Mouse (Mus musculus) intestine, postnatal 0 days (tissue): ENCODE results near the gene Elmsan1. TPM values are rescaled to one million over a fixed set of nuclear protein-coding genes. Genes with fewer than 3 reads are reported as not detected.

Experiments used
- ATAC-seq: fragments of 200-750 bp; cut with Nextera tagmentation; 2 replicates; pipeline ENCODE4 v1.8.0; 2017; ENCODE audit warnings: mild to moderate bottlenecking, moderate TSS enrichment, moderate library complexity
- H3K27ac ChIP-seq: fragments of 300-500 bp; sonication (generic); 2 replicates; pipeline ENCODE4 v1.5.1; 2014; ENCODE audit warnings: mild to moderate bottlenecking, low read depth, low read length, moderate library complexity
- H3K27me3 ChIP-seq: fragments of 300-500 bp; sonication (generic); replicated peaks from 2 replicates; pipeline ENCODE4 v1.6.1; 2014; ENCODE audit warnings: low read length, mixed read lengths; ENCODE audit not compliant: control insufficient read depth, insufficient read depth
- H3K36me3 ChIP-seq: fragments of 300-500 bp; sonication (generic); 2 replicates; pipeline ENCODE4 v1.6.1; 2014; ENCODE audit warnings: mild to moderate bottlenecking, moderate library complexity; ENCODE audit not compliant: control insufficient read depth, insufficient read depth
- H3K4me1 ChIP-seq: fragments of 300-500 bp; sonication (generic); replicated peaks from 2 replicates; pipeline ENCODE4 v1.6.1; 2014; ENCODE audit warnings: antibody characterized with exemption, low read length, mixed read lengths; ENCODE audit not compliant: control insufficient read depth, insufficient read depth
- H3K4me2 ChIP-seq: fragments of 300-500 bp; sonication (generic); replicated peaks from 2 replicates; pipeline ENCODE4 v1.6.1; 2014; ENCODE audit warnings: low read depth, mild to moderate bottlenecking, moderate library complexity
- H3K4me3 ChIP-seq: fragments of 300-500 bp; sonication (generic); 2 replicates; pipeline ENCODE4 v1.5.1; 2014; ENCODE audit warnings: low read depth, low read length
- H3K9ac ChIP-seq: fragments of 300-500 bp; sonication (generic); 2 replicates; pipeline ENCODE4 v1.6.1; 2014; ENCODE audit warnings: mild to moderate bottlenecking, low read depth, low read length
- H3K9me3 ChIP-seq: fragments of 300-500 bp; sonication (generic); 2 replicates; pipeline ENCODE4 v1.6.1; 2016; ENCODE audit warnings: mixed run types; ENCODE audit not compliant: control insufficient read depth
- CTCF ChIP-seq: sonication (generic); IDR thresholded peaks from 2 replicates; pipeline ENCODE4 v1.5.1; 2016; ENCODE audit warnings: low read depth, mild to moderate bottlenecking, control low read depth, antibody characterized with exemption, moderate library complexity
- WGBS: fragments of 180-500 bp; shearing (Covaris S2); extraction: QIAGEN DNeasy Blood & Tissue Kit; methylation state at CpG from one replicate; pipeline ENCODE4 v1.1.7; 2014; 5-methylcytosine and 5-hydroxymethylcytosine counted together
- polyA plus RNA-seq: library from polyadenylated mRNA; unstranded; fragments of >200 nt; fragmentation: Nextera tagmentation; extraction: Ambion mirVana; gene quantifications from 2 replicates; pipeline ENCODE4 v1.2.1, GENCODE M21; 2015

The Elmsan1 gene
- polyA plus RNA-seq, 1 experiment from 2014 or later = 4.9 TPM

- no peak overlapping the region for H3K4me3 ChIP-seq
- no peak for ATAC-seq
Measured at GRCm38 (mm10) chr12:84187752-84188601, 30.7 kb downstream of the Elmsan1 start.

GRCm38 (mm10) chr12:84186950-84187349, 31.7 kb downstream of the Elmsan1 start:
- H3K4me3 ChIP-seq = no peak overlapping the region
- no peaks in the 10 kb centered on the region for H3K27me3 ChIP-seq
- no peak overlapping the region for H3K4me2 ChIP-seq
- H3K9me3 ChIP-seq = no peaks in the 10 kb centered on the region
- peaks cover 6% of the 10 kb centered on the region; the same call in 1 of the 2 replicates for H3K36me3 ChIP-seq
- no peak overlapping the region for H3K27ac ChIP-seq
- H3K9ac ChIP-seq = no peak overlapping the region
- peaks cover 32% of the 10 kb centered on the region for H3K4me1 ChIP-seq
- no peak for TF ChIP-seq CTCF
- 66% methylated on average over 5 of the region's 5 CpGs for WGBS
- no peak for ATAC-seq

More at GRCm38 (mm10) chr12:84187752-84188601, 30.7 kb downstream of the Elmsan1 start:
- H3K4me1 ChIP-seq = peaks cover 38% of the 10 kb centered on the region
- no peaks in the 10 kb centered on the region for H3K27me3 ChIP-seq
- peaks cover 6% of the 10 kb centered on the region; the same call in 1 of the 2 replicates for H3K36me3 ChIP-seq
- no peaks in the 10 kb centered on the region for H3K9me3 ChIP-seq
- WGBS = 60% methylated on average over 15 of the region's 15 CpGs
- H3K27ac ChIP-seq = peak overlapping the region; percentile 50; the same call in 1 of the 2 replicates
- H3K4me2 ChIP-seq = no peak overlapping the region
- TF ChIP-seq CTCF = no peak
- H3K9ac ChIP-seq = no peak overlapping the region

- H3K9ac ChIP-seq = no peak overlapping the region
- no peak for TF ChIP-seq CTCF
- H3K4me2 ChIP-seq = no peak overlapping the region
- no peak for ATAC-seq
- no peaks in the 10 kb centered on the region for H3K9me3 ChIP-seq
- peaks cover 6% of the 10 kb centered on the region; the same call in 1 of the 2 replicates for H3K36me3 ChIP-seq
- no peak overlapping the region for H3K27ac ChIP-seq
- peaks cover 33% of the 10 kb centered on the region for H3K4me1 ChIP-seq
- WGBS = 72% methylated on average over 3 of the region's 3 CpGs
- H3K4me3 ChIP-seq = no peak overlapping the region
- H3K27me3 ChIP-seq = no peaks in the 10 kb centered on the region
Measured at GRCm38 (mm10) chr12:84186536-84186935, 32.1 kb downstream of the Elmsan1 start.

GRCm38 (mm10) chr12:84185547-84185946, 33.1 kb downstream of the Elmsan1 start:
- Histone ChIP-seq H3K36me3 (peaks cover 6% of the 10 kb centered on the region; the same call in 1 of the 2 replicates), H3K27me3 (no peaks in the 10 kb centered on the region), H3K4me2 (no peak overlapping the region), H3K27ac (0 out of 2 replicates have a peak overlapping the region, but pooled peaks have one; percentile 15), H3K4me3 (no peak overlapping the region), H3K9me3 (no peaks in the 10 kb centered on the region), H3K9ac (no peak overlapping the region), H3K4me1 (peaks cover 41% of the 10 kb centered on the region)
- 40% methylated on average over 6 of the region's 6 CpGs for whole genome bisulfite sequencing
- no peak for ATAC-seq
- no peak for TF ChIP-seq CTCF

- H3K4me1 ChIP-seq = peaks cover 41% of the 10 kb centered on the region
- H3K9me3 ChIP-seq = no peaks in the 10 kb centered on the region
- H3K27ac ChIP-seq = no peak overlapping the region
- peaks cover 6% of the 10 kb centered on the region; the same call in 1 of the 2 replicates for H3K36me3 ChIP-seq
- TF ChIP-seq CTCF = no peak
- H3K4me3 ChIP-seq = no peak overlapping the region
- WGBS = 89% methylated on average over 5 of the region's 5 CpGs
- no peaks in the 10 kb centered on the region for H3K27me3 ChIP-seq
- ATAC-seq = no peak
- H3K4me2 ChIP-seq = no peak overlapping the region
- H3K9ac ChIP-seq = no peak overlapping the region
Measured at GRCm38 (mm10) chr12:84184979-84185378, 33.7 kb downstream of the Elmsan1 start.

- Histone ChIP-seq H3K4me3 (no peak overlapping the region), H3K4me1 (peaks cover 53% of the 10 kb centered on the region), H3K9ac (0 out of 2 replicates have a peak overlapping the region, but pooled peaks have one; percentile 11), H3K27ac (peak overlapping the region; percentile 81; the same call in 1 of the 2 replicates), H3K27me3 (no peaks in the 10 kb centered on the region), H3K4me2 (peak overlapping the region; percentile 35; the same call in 1 of the 2 replicates), H3K9me3 (no peaks in the 10 kb centered on the region), H3K36me3 (peaks cover 6% of the 10 kb centered on the region; the same call in 1 of the 2 replicates)
- TF ChIP-seq CTCF = no peak
- WGBS = 37% methylated on average over 6 of the region's 6 CpGs
- peak; percentile 69 for ATAC-seq
Measured at GRCm38 (mm10) chr12:84181999-84182398, 36.7 kb downstream of the Elmsan1 start.
